Mouse (Mus musculus) layer of hippocampus, adult 9-10 months (tissue): ENCODE results near the gene Bcl7c.
A peak's percentile ranks its signal among the peaks of the same experiment; 100 is the strongest.
"Not testable (repeated sequence)": the region's sequence is repeated elsewhere in the genome, so short reads cannot be mapped to it uniquely, and the experiment has no call there.

Experiments used
- DNase-seq: peaks from one replicate; pipeline ENCODE4 v3.0.0; 2022; ENCODE audit warnings: low spot score

Bcl7c gene

GRCm38 (mm10) chr7:127716992-127717391, 8.3 kb upstream of the Bcl7c start:
- peak; percentile 26 for DNase-seq

GRCm38 (mm10) chr7:127714816-127715215, 6.1 kb upstream of the Bcl7c start:
- no peak for DNase-seq

- DNase-seq: no peak
These were observed 4.0 kb upstream of the Bcl7c start, which contains the start of gene Ctf1 for GRCm38 (mm10) chr7:127712461-127713385. Gene Ctf1, plus strand, starts transcription at chr7:127712736.

GRCm38 (mm10) chr7:127711456-127711855, 2.7 kb upstream of the Bcl7c start:
- no peak for DNase-seq

GRCm38 (mm10) chr7:127711031-127711430, 2.3 kb upstream of the Bcl7c start:
- no peak for DNase-seq

GRCm38 (mm10) chr7:127709261-127709979, 687 bp upstream of the Bcl7c start:
- DNase-seq: no peak

- DNase-seq: no peak
These were observed 851 bp downstream of the Bcl7c start for GRCm38 (mm10) chr7:127707957-127708206.

- DNase-seq: no peak
These were observed 1.4 kb downstream of the Bcl7c start for GRCm38 (mm10) chr7:127707045-127707956.

GRCm38 (mm10) chr7:127705706-127706105, 3.0 kb downstream of the Bcl7c start:
- no peak for DNase-seq

GRCm38 (mm10) chr7:127704598-127704997, 4.1 kb downstream of the Bcl7c start:
- DNase-seq: no peak

GRCm38 (mm10) chr7:127703561-127704178, 5.1 kb downstream of the Bcl7c start:
- no peak for DNase-seq

GRCm38 (mm10) chr7:127700712-127701331, 7.9 kb downstream of the Bcl7c start:
- DNase-seq: no peak

- DNase-seq: no peak
These were observed 9.7 kb downstream of the Bcl7c start for GRCm38 (mm10) chr7:127698986-127699385.

- not testable (repeated sequence) for DNase-seq
These were observed 15.0 kb downstream of the Bcl7c start for GRCm38 (mm10) chr7:127693730-127694129.

- no peak for DNase-seq
These were observed 15.4 kb downstream of the Bcl7c start for GRCm38 (mm10) chr7:127693290-127693689.

- no peak for DNase-seq
These were observed 17.3 kb downstream of the Bcl7c start for GRCm38 (mm10) chr7:127691221-127691989.

- no peak for DNase-seq
These were observed 19.0 kb downstream of the Bcl7c start for GRCm38 (mm10) chr7:127689626-127690280.

- DNase-seq: no peak
These were observed 19.8 kb downstream of the Bcl7c start for GRCm38 (mm10) chr7:127688935-127689334.

GRCm38 (mm10) chr7:127686740-127687449, 21.8 kb downstream of the Bcl7c start:
- DNase-seq: no peak
